Mouse (Mus musculus): ENCODE data around the gene Dusp14.
A peak's percentile ranks its signal among the peaks of the same experiment; 100 is the strongest.

The Dusp14 gene

GRCm38 (mm10) chr11:84069034-84069370 is at the start of gene Dusp14:
Dusp14 (minus strand) TSS chr11:84069261.
- no peak for DNase-seq

GRCm38 (mm10) chr11:84117431-84117830 is 48.4 kb upstream of the Dusp14 start:
- no peak for DNase-seq

GRCm38 (mm10) chr11:84116221-84116620 is 47.2 kb upstream of the Dusp14 start:
- DNase-seq, result no peak

DNA sequence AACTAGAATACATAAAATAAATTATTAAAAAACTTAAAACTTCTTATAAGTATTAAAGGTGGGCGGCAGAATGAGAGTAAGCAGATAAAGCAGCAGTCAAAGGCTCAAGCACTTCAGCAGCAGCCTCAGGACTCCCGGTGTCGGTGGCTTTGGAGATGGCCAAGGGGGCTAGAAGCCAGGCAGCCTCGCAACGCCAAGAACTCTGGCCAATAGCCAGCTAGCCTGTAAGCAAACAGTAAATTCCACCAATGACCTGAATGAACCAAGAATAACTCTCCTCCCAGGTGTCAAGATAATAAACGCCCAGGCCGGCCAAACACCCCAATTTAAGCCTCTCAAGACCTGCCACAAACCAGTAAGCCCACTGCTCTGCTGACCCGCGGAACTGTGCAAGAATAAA is 46.6 kb upstream of the Dusp14 start:
- no peak for DNase-seq

- no peak for DNase-seq
Observed at GRCm38 (mm10) chr11:84113623-84114022, 44.6 kb upstream of the Dusp14 start.

DNA sequence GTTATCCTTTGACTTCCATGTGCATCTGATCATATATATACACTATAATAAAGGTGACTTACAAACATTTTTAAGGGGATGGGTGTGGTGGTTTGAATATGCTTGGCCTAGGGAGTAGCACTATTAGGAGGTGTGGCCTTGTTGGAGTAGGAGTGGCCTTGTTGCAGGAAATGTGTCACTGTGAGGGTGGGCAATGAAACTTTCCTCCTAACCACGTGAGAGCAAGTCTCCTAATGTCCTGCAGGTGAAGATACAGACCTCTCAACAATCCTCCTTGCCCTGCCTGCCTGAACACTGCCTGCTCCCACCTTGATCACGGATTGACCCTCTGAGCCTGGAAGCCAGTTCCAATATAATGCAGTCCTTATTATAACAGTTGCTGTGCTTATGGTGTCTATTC is 38.1 kb upstream of the Dusp14 start:
- no peak for DNase-seq

GRCm38 (mm10) chr11:84104036-84104435 is 35.0 kb upstream of the Dusp14 start:
- DNase-seq, result no peak

DNA sequence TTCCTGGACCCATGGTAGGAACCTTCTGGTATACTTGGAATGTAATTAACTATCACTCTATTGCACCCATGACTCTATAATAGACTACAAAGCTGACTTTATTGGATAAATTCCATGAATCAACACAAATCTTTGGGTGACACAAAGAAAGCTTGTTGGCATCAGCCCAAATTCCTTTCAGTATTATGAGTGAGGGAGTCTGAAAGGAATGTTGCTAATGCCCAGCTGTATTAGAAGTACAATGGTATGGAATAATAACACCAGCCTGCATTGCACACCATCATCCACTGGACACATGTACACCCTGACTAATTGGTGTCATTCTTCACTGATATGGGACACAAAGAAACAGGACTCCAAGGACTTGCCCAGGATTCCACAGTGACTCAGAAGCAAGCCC is 32.1 kb upstream of the Dusp14 start:
- DNase-seq, result no peak

DNA sequence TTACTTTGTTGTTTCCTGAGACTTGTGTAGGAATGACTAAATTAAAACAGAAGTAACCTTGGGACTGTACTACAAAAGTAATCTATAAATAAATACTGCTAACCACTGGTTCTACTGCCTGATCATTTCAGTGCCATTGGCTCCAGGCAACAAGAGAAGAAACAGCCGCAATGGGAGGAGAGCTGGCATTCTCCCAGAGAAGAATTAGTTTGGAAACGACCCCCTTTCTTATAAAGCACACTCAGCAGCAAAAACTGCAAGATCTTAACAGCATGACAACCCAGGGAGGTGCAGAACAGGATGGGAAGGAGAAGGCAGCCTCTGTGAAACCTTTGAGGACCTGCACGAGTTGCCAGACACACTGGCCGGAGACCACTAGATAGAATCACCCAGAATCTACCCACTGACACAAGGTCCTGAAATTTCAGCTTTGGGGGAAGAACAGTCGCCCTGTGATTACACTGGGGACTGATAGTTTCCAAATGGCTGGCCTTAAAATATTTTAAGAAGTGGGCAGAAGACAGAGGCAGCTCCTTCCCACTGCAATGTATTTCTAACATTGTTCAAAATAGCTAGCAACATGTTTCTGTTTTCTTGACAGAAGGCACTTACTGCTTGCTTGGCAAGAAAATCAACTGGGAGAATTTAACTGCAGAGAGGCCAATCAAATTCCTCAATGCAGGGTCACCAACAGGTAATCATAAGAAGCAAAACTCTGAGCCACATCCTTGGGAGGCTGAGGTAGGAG is 28.4 kb upstream of the Dusp14 start:
- DNase-seq, result no peak

DNA sequence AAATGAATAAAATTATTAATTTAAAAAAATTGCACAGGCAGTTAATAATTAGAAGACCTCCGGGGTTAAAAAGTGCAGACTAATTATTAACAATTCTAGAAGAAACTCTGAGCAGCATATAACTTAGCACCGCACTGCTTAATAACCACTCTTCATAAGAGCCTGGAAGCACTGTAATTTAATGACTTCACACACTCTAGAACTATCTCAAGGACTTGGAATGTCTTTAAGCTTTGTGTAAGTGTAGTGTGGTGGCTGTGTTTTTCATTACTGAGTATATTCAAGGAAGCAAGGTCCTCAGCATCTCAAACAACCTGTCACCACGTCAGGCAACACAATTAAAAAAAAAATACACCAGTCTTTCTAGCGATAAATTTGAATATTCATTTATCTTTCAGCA is 26.0 kb upstream of the Dusp14 start:
- DNase-seq, result no peak

DNA sequence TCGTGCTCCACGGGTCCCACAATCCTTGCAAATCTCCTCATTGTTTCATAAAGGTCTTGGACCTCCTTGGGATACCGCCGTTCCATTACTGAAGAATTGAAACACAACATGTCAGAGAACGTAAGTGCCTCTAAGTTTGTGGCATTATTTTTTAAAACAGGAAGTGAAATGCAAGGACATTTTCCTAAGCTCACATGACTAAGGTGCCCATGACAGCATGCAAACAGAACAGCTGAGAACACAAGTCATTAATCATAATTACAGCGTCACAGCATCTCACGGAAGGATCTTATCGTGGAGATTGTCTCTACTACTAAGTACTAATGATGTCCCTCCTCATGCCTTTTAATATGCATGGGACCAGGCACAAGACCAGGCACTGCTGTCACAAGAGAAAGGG is 21.5 kb upstream of the Dusp14 start:
- DNase-seq, result no peak

DNA sequence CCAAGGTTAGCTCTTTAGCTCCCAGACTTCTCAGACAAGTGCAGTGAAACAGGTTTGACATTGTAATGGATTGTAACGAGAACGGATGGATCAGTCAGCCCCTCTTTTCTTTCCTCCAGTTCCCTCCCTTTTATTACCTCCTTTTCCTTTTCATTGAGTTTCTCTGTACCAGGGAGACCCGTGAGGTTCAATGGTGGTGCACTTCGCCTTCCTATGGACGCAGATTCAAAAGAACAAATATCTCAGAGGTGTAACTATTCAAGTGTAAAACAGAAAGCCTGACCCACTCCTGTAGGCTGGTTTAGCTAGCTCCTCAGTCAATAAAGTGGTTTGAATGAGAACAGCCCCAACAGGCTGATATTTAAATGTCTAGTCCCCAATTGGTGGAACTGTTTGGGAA is 12.8 kb upstream of the Dusp14 start:
- DNase-seq, result no peak

DNA sequence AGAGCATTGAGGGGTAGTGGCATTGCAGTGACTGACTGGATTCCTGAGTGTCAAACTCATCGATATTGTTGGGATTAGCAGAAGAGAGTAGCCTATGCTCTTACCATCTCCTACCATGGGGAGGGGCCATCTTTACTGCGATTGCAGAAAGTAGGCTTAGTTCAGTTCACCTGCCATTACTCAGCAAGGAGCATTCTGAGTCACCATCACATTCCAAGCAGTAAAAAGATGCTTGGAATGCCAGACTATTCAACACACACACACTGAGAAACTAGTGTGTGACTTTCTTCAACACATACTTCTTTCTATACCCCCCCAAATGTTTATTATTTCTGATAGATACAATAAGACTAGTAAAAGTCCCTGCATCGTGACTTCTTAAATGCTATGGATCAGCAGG is 11.3 kb upstream of the Dusp14 start:
- DNase-seq, result no peak

DNA sequence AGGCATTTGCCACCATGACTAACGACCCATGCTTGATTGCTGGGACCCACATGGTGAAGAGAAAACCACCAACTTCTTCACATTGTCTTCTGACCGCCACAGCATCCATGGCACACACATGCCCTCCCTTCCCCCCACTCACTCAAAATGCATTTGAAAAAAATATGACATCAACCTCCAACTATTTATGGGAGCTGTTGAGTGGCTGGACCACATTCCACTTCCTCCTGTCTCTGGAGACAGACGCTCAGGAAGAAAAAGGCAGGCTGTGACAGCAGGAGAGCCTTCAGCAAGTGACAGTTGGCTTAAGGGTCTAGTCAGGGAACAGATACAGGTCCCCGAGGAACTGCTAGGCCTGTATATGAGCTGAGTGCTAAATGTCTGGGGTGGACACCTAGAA is 10.8 kb upstream of the Dusp14 start:
- no peak for DNase-seq

DNA sequence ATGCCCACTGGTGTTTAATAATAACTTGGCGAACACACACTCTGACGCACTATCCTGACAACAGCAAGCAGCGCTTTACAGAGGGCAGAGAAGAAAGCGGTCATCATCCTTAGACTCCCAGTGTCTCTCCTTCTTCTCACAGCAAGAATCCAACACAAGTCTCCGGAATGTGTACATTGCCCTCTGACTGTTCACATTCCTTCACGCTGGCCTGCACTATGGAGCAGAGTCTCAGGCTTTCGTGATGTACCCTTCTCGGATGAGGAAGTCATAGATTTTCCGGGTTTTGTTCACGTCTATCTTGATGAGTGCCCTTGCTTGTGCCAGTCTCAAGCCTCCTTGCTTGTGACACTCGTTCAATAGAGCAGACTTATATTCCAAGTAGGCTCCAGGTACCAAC is 10.3 kb upstream of the Dusp14 start:
- DNase-seq, result no peak

DNA sequence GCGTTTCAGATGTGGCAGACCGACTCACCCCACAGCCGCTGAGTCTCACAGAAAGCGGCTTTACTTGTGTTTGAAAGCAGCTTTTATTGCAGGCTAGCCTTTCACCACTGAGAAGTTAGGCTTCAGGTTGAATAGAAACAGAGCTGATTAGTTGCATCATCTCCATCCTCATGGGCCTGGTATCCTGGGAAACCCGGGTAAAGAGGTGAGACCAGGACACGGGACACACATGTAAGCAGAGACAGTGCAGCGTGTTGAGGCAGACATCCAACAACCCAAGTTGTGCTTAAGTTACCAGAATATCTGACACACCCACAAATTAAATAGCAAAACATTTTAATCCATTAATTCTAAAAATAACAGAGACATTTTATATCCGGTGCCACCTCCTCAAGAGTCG is 9.5 kb upstream of the Dusp14 start:
- DNase-seq, result no peak

GRCm38 (mm10) chr11:84077008-84077407 is 7.9 kb upstream of the Dusp14 start:
- no peak for DNase-seq

GRCm38 (mm10) chr11:84073816-84074764 is 5.0 kb upstream of the Dusp14 start:
- DNase-seq, result no peak

GRCm38 (mm10) chr11:84072904-84073651 is 4.0 kb upstream of the Dusp14 start:
- DNase-seq, result no peak

GRCm38 (mm10) chr11:84068191-84069033 is 649 bp downstream of the Dusp14 start:
- peak; percentile 54 for DNase-seq

- no peak for DNase-seq
Observed at GRCm38 (mm10) chr11:84067720-84068190, 1.3 kb downstream of the Dusp14 start.

DNA sequence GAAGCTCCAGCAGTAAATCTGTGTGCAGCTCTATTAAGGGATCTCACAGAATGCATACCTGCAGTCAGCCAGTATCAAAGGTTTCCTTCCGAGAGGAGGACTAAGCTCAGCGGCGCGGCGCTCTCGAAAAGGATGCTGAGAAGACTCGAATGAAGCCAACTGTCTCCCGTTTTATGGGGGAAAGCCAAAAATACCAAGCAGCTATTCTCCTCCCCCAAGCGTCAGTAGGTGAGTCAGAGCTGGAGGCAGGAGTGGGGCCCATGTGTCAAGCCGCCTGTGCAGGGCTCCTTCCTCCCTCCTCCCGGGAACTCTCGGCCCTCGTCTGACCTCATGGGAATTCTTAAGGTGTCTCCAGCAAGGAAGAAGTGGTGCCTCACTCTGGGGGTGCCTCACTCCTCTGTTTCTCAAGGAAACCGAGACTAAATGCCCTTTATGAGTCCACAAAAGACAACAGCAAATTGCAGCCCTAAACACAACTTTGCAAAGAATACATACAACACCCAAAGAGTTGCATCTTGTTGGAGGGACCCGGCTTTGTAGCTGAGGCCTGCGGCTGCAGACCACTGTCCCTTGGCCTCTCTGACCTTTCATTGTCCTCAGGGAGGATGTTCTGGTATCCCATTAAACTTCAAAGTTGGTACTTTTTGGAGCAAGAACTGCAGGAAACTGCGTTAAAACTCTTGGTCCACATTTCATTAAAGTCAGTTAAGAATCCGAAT is 2.0 kb downstream of the Dusp14 start:
- no peak for DNase-seq

Data from right cerebral cortex, postnatal 4 days (tissue).